Mouse (Mus musculus) heart, embryonic 11.5 days (tissue): ENCODE data around the gene Lsm14a. TPM values are rescaled to one million over a fixed set of nuclear protein-coding genes. Genes with fewer than 3 reads are reported as not detected.

ENCODE experiments used
- ATAC-seq: fragments of 200-750 bp; cut with Nextera tagmentation; replicated peaks from 2 replicates; pipeline ENCODE4 v1.8.0; 2017; ENCODE audit warnings: moderate library complexity; ENCODE audit not compliant: insufficient number of reproducible peaks, low FRiP score, low TSS enrichment
- H3K27ac ChIP-seq: fragments of 300-500 bp; sonication (generic); 2 replicates; pipeline ENCODE4 v1.5.1; 2014; ENCODE audit warnings: mild to moderate bottlenecking, low read depth, low read length
- H3K27me3 ChIP-seq: fragments of 300-500 bp; sonication (generic); 2 replicates; pipeline ENCODE4 v1.6.1; 2014; ENCODE audit warnings: mild to moderate bottlenecking, low read length, mixed read lengths; ENCODE audit not compliant: control insufficient read depth, insufficient read depth
- H3K36me3 ChIP-seq: fragments of 300-500 bp; sonication (generic); 2 replicates; pipeline ENCODE4 v1.6.1; 2014; ENCODE audit warnings: mild to moderate bottlenecking, low read length, moderate library complexity, mixed read lengths; ENCODE audit not compliant: control insufficient read depth, insufficient read depth
- H3K4me1 ChIP-seq: fragments of 300-500 bp; sonication (generic); 2 replicates; pipeline ENCODE4 v1.6.1; 2014; ENCODE audit warnings: low read length; ENCODE audit not compliant: control insufficient read depth, insufficient read depth
- H3K4me2 ChIP-seq: fragments of 300-500 bp; sonication (generic); 2 replicates; pipeline ENCODE4 v1.6.1; 2014; ENCODE audit warnings: mild to moderate bottlenecking, moderate library complexity
- H3K4me3 ChIP-seq: fragments of 300-500 bp; sonication (generic); 2 replicates; pipeline ENCODE4 v1.5.1; 2014; ENCODE audit warnings: low read depth, low read length
- H3K9ac ChIP-seq: fragments of 300-500 bp; sonication (generic); 2 replicates; pipeline ENCODE4 v1.6.1; 2014; ENCODE audit warnings: mild to moderate bottlenecking, low read depth, low read length, moderate library complexity
- H3K9me3 ChIP-seq: fragments of 300-500 bp; sonication (generic); replicated peaks from 2 replicates; pipeline ENCODE4 v1.6.1; 2016; ENCODE audit warnings: low read length; ENCODE audit not compliant: control insufficient read depth
- WGBS: fragments of 180-500 bp; shearing (Covaris S2); extraction: QIAGEN DNeasy Blood & Tissue Kit; methylation state at CpG from one replicate; pipeline ENCODE4 v1.1.7; 2014; ENCODE audit not compliant: insufficient replicate concordance; 5-methylcytosine and 5-hydroxymethylcytosine counted together
- polyA plus RNA-seq: library from polyadenylated mRNA; unstranded; fragments of >200 nt; fragmentation: Nextera tagmentation; extraction: Ambion mirVana; gene quantifications from 2 replicates; pipeline ENCODE4 v1.2.1, GENCODE M21; 2014

Lsm14a gene
- polyA plus RNA-seq, 1 experiment from 2014 or later = 46.4 TPM

- Histone ChIP-seq H3K27me3 (no peaks in the 10 kb centered on the region), H3K9me3 (no peaks in the 10 kb centered on the region), H3K4me3 (no peak overlapping the region), H3K36me3 (no peaks in the 10 kb centered on the region), H3K27ac (peak overlapping the region; percentile 87), H3K4me2 (no peak overlapping the region), H3K9ac (no peak overlapping the region), H3K4me1 (peaks cover 30% of the 10 kb centered on the region)
- 0 out of 2 replicates have a peak, but pooled peaks have one; percentile 41 for ATAC-seq
- 68% methylated on average over 3 of the region's 3 CpGs for WGBS
Measured at GRCm38 (mm10) chr7:34301952-34302351, 91.2 kb downstream of the Lsm14a start.

- H3K27me3 ChIP-seq = no peaks in the 10 kb centered on the region
- H3K4me2 ChIP-seq = no peak overlapping the region
- no peaks in the 10 kb centered on the region for H3K36me3 ChIP-seq
- no peak overlapping the region for H3K27ac ChIP-seq
- no peak overlapping the region for H3K4me3 ChIP-seq
- H3K4me1 ChIP-seq = peaks cover 16% of the 10 kb centered on the region
- no peak for ATAC-seq
- no peak overlapping the region for H3K9ac ChIP-seq
- no peaks in the 10 kb centered on the region for H3K9me3 ChIP-seq
- 76% methylated on average over 2 of the region's 2 CpGs for WGBS
Measured at GRCm38 (mm10) chr7:34298818-34299217, 94.3 kb downstream of the Lsm14a start.

DNA sequence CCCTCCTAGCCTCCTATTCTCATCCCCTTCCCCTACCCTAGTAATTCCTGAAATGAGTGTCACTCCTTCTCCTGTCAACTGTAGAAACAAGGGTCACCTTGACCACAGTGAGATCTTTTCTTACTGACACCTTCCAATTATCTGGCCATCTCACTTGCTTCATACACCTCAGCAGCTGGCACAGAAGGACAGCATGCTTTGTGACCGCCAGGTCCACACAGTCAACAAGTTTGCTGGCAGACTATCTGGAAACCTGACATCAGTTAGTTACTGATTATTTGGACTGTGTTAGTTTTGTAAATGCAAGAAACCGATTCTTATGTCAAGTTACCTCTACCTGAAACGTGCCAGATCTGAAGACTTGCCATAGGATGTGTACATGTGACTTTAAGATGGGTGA, 97.0 kb downstream of the Lsm14a start:
- peaks cover 14% of the 10 kb centered on the region for H3K4me1 ChIP-seq
- no peaks in the 10 kb centered on the region for H3K27me3 ChIP-seq
- H3K4me2 ChIP-seq = no peak overlapping the region
- no peaks in the 10 kb centered on the region for H3K36me3 ChIP-seq
- H3K9me3 ChIP-seq = no peaks in the 10 kb centered on the region
- no peak overlapping the region for H3K9ac ChIP-seq
- 79% methylated on average over 3 of the region's 3 CpGs for WGBS
- no peak for ATAC-seq
- no peak overlapping the region for H3K4me3 ChIP-seq
- H3K27ac ChIP-seq = no peak overlapping the region; the same call in 1 of the 2 replicates

Other genes with a start within 250 kb of the Lsm14a start
- gene Uba2, start 223.7 kb downstream of the Lsm14a start, polyA plus RNA-seq = 125 and 128 TPM in 2 replicates
- gene Pdcd2l, start 196.7 kb downstream of the Lsm14a start, polyA plus RNA-seq = 46.7 and 49.7 TPM in 2 replicates
- gene Gpi1, start 163.0 kb downstream of the Lsm14a start, polyA plus RNA-seq = 798 and 824 TPM in 2 replicates
- gene Gm6096, start 142.3 kb downstream of the Lsm14a start, polyA plus RNA-seq = 0.80 and 1.2 TPM in 2 replicates
- 46.2 and 56.2 TPM in 2 replicates for gene 4931406P16Rik, start 79.8 kb downstream of the Lsm14a start, polyA plus RNA-seq